Mouse (Mus musculus) forebrain, postnatal 0 days (tissue): ENCODE measurements around the gene Arid3a. TPM values are rescaled to one million over a fixed set of nuclear protein-coding genes. Genes with fewer than 3 reads are reported as not detected.

ENCODE experiments used
- ATAC-seq: fragments of 200-750 bp; cut with Nextera tagmentation; 2 replicates; pipeline ENCODE4 v1.8.0; 2017; ENCODE audit warnings: mild to moderate bottlenecking, moderate library complexity
- DNase-seq: peaks from one replicate; pipeline ENCODE4 v3.0.0-alpha.2; 2015
- H3K27ac ChIP-seq: fragments of 300-500 bp; sonication (generic); 2 replicates; pipeline ENCODE4 v1.5.1; 2014; ENCODE audit warnings: low read depth, mild to moderate bottlenecking, antibody characterized with exemption, low read length, moderate library complexity, mixed read lengths
- H3K27me3 ChIP-seq: fragments of 300-500 bp; sonication (generic); 2 replicates; pipeline ENCODE4 v1.6.1; 2014; ENCODE audit warnings: mild to moderate bottlenecking, low read length, mixed read lengths; ENCODE audit not compliant: insufficient read depth
- H3K36me3 ChIP-seq: fragments of 300-500 bp; sonication (generic); 2 replicates; pipeline ENCODE4 v1.6.1; 2014; ENCODE audit warnings: mild to moderate bottlenecking, moderate library complexity; ENCODE audit not compliant: insufficient read depth
- H3K4me1 ChIP-seq: fragments of 300-500 bp; sonication (generic); 2 replicates; pipeline ENCODE4 v1.6.1; 2014; ENCODE audit warnings: antibody characterized with exemption; ENCODE audit not compliant: insufficient read depth
- H3K4me2 ChIP-seq: fragments of 300-500 bp; sonication (generic); 2 replicates; pipeline ENCODE4 v1.6.1; 2014; ENCODE audit warnings: low read depth, mild to moderate bottlenecking, moderate library complexity
- H3K4me3 ChIP-seq: fragments of 300-500 bp; sonication (generic); 2 replicates; pipeline ENCODE4 v1.5.1; 2014; ENCODE audit warnings: low read depth, low read length, mixed read lengths
- H3K9ac ChIP-seq: fragments of 300-500 bp; sonication (generic); 2 replicates; pipeline ENCODE4 v1.6.1; 2014; ENCODE audit warnings: mild to moderate bottlenecking
- H3K9me3 ChIP-seq: fragments of 300-500 bp; sonication (generic); 2 replicates; pipeline ENCODE4 v1.6.1; 2016; ENCODE audit warnings: low read length
- CTCF ChIP-seq: sonication (generic); IDR thresholded peaks from 2 replicates; pipeline ENCODE4 v1.5.1; 2016; ENCODE audit warnings: antibody characterized with exemption, control low read depth, low read depth
- WGBS: fragments of 180-500 bp; shearing (Covaris S2); extraction: QIAGEN DNeasy Blood & Tissue Kit; methylation state at CpG from one replicate; pipeline ENCODE4 v1.1.7; 2014; 5-methylcytosine and 5-hydroxymethylcytosine counted together
- polyA plus RNA-seq: library from polyadenylated mRNA; unstranded; fragments of >200 nt; fragmentation: Nextera tagmentation; extraction: Ambion mirVana; gene quantifications from 2 replicates; pipeline ENCODE4 v1.2.1, GENCODE M21; 2015
- total RNA-seq: library from RNA; depleted of rRNA; stranded (reverse); fragments of >200 nt; gene quantifications from 2 replicates; pipeline ENCODE4 v1.2.3, GENCODE M21; 2014; rRNA removed

Gene Arid3a
- total RNA-seq = 7.1 and 7.9 TPM in 2 replicates
- polyA plus RNA-seq = 1.0 and 2.1 TPM in 2 replicates

GRCm38 (mm10) chr10:79926491-79927323, at the start of gene Arid3a:
Arid3a (plus strand) TSS chr10:79927043.
- TF ChIP-seq CTCF = peak; percentile 27; the same call in 1 of the 2 replicates
- H3K4me2 ChIP-seq = peak within 1 kb of the TSS; percentile 89
- 0 out of 2 replicates have a peak, but pooled peaks cover 8% of the 10 kb centered on the region for H3K36me3 ChIP-seq
- DNase-seq = peak; percentile 94
- H3K9me3 ChIP-seq = no peaks in the 10 kb centered on the region
- peak within 1 kb of the TSS; percentile 88 for H3K4me3 ChIP-seq
- H3K4me1 ChIP-seq = peaks cover 8% of the 10 kb centered on the region; the same call in 1 of the 2 replicates
- peak within 1 kb of the TSS; percentile 85 for H3K27ac ChIP-seq
- peaks cover 17% of the 10 kb centered on the region for H3K27me3 ChIP-seq
- ATAC-seq = peak; percentile 90
- under 1% methylated on average over 63 of the region's 63 CpGs for WGBS
- peak within 1 kb of the TSS; percentile 81 for H3K9ac ChIP-seq

- no peak for TF ChIP-seq CTCF
- DNase-seq = no peak
Observed at GRCm38 (mm10) chr10:79877174-79877573, 49.7 kb upstream of the Arid3a start.

GRCm38 (mm10) chr10:79877757-79878156, 49.1 kb upstream of the Arid3a start:
- Histone ChIP-seq H3K4me1 (no peaks in the 10 kb centered on the region), H3K9ac (no peak overlapping the region), H3K9me3 (no peaks in the 10 kb centered on the region), H3K4me3 (no peak overlapping the region), H3K27me3 (peaks cover 5% of the 10 kb centered on the region; the same call in 1 of the 2 replicates), H3K27ac (no peak overlapping the region), H3K36me3 (no peaks in the 10 kb centered on the region), H3K4me2 (no peak overlapping the region)
- ATAC-seq = no peak
- TF ChIP-seq CTCF = no peak
- no peak for DNase-seq
- WGBS = 57% methylated on average over 12 of the region's 12 CpGs

More at GRCm38 (mm10) chr10:79877174-79877573, 49.7 kb upstream of the Arid3a start:
- Histone ChIP-seq H3K27me3 (peaks cover 5% of the 10 kb centered on the region; the same call in 1 of the 2 replicates), H3K9me3 (no peaks in the 10 kb centered on the region), H3K4me3 (no peak overlapping the region), H3K27ac (no peak overlapping the region), H3K4me1 (no peaks in the 10 kb centered on the region), H3K4me2 (no peak overlapping the region), H3K9ac (no peak overlapping the region), H3K36me3 (no peaks in the 10 kb centered on the region)
- no peak for ATAC-seq
- 60% methylated on average over 1 of the region's 1 CpGs for WGBS

- no peak overlapping the region for H3K27ac ChIP-seq
- H3K4me2 ChIP-seq = no peak overlapping the region
- no peak overlapping the region for H3K9ac ChIP-seq
- WGBS = 61% methylated on average over 3 of the region's 3 CpGs
- no peaks in the 10 kb centered on the region for H3K36me3 ChIP-seq
- ATAC-seq = no peak
- H3K4me3 ChIP-seq = no peak overlapping the region
- peaks cover 5% of the 10 kb centered on the region; the same call in 1 of the 2 replicates for H3K27me3 ChIP-seq
- no peaks in the 10 kb centered on the region for H3K9me3 ChIP-seq
- no peaks in the 10 kb centered on the region for H3K4me1 ChIP-seq
- DNase-seq = no peak
- TF ChIP-seq CTCF = no peak
Observed at GRCm38 (mm10) chr10:79879527-79879926, 47.3 kb upstream of the Arid3a start.

GRCm38 (mm10) chr10:79880721-79881120, 46.1 kb upstream of the Arid3a start:
- H3K36me3 ChIP-seq = no peaks in the 10 kb centered on the region
- no peaks in the 10 kb centered on the region for H3K4me1 ChIP-seq
- peaks cover 5% of the 10 kb centered on the region; the same call in 1 of the 2 replicates for H3K27me3 ChIP-seq
- H3K4me3 ChIP-seq = no peak overlapping the region
- WGBS = 29% methylated on average over 9 of the region's 9 CpGs
- TF ChIP-seq CTCF = no peak
- H3K9ac ChIP-seq = no peak overlapping the region
- no peak overlapping the region for H3K4me2 ChIP-seq
- ATAC-seq (no peak), DNase-seq (no peak)
- H3K27ac ChIP-seq = no peak overlapping the region
- no peaks in the 10 kb centered on the region for H3K9me3 ChIP-seq

GRCm38 (mm10) chr10:79881981-79882380, 44.9 kb upstream of the Arid3a start:
- H3K4me3 ChIP-seq = no peak overlapping the region
- TF ChIP-seq CTCF = no peak
- peaks cover 5% of the 10 kb centered on the region; the same call in 1 of the 2 replicates for H3K27me3 ChIP-seq
- WGBS = 9% methylated on average over 22 of the region's 22 CpGs
- no peaks in the 10 kb centered on the region for H3K4me1 ChIP-seq
- no peak for ATAC-seq
- no peak overlapping the region for H3K27ac ChIP-seq
- H3K36me3 ChIP-seq = no peaks in the 10 kb centered on the region
- no peaks in the 10 kb centered on the region for H3K9me3 ChIP-seq
- DNase-seq = no peak
- no peak overlapping the region for H3K9ac ChIP-seq
- no peak overlapping the region for H3K4me2 ChIP-seq
